Mouse (Mus musculus): Measurements from ENCODE around the gene Snx8. TPM values are rescaled to one million over a fixed set of nuclear protein-coding genes. Genes with fewer than 3 reads are reported as not detected.

Gene Snx8
- 24.4 and 27.2 TPM in 2 replicates for polyA plus RNA-seq (2012; rRNA removed)

GRCm38 (mm10) chr5:140388588-140389576 lies at the start of gene Snx8:
TSS of gene Snx8 (minus strand) at chr5:140389262.

GRCm38 (mm10) chr5:140418489-140419441 lies 29.7 kb upstream of the Snx8 start, which contains the start of gene Eif3b:
TSS of gene Eif3b (plus strand) at chr5:140419328.

GRCm38 (mm10) chr5:140331615-140332512 lies 57.2 kb downstream of the Snx8 start, which contains the start of gene Mrm2:
TSS of gene Mrm2 (minus strand) at chr5:140331898.

GRCm38 (mm10) chr5:140321042-140321755 lies 67.9 kb downstream of the Snx8 start, which contains the start of the genes Mad1l1 and Nudt1:
TSS of gene Mad1l1 (minus strand) at chr5:140321552.
TSS of gene Nudt1 (plus strand) at chr5:140321656.

Other genes with a start within 250 kb of the Snx8 start
- gene Mad1l1, start 67.7 kb downstream of the Snx8 start, polyA plus RNA-seq (2012; rRNA removed), result 43.0 and 58.7 TPM in 2 replicates
- 7.9 and 11.5 TPM in 2 replicates for gene Nudt1, start 67.6 kb downstream of the Snx8 start, polyA plus RNA-seq (2012; rRNA removed)
- gene Mrm2, start 57.4 kb downstream of the Snx8 start, polyA plus RNA-seq (2012; rRNA removed), result 7.7 and 10.6 TPM in 2 replicates
- 125 and 145 TPM in 2 replicates for gene Eif3b, start 30.1 kb upstream of the Snx8 start, polyA plus RNA-seq (2012; rRNA removed)
- gene Gm4869, start 56.4 kb upstream of the Snx8 start, polyA plus RNA-seq (2012; rRNA removed), result 0.03 and 0.11 TPM in 2 replicates
- gene Chst12, start 116.3 kb upstream of the Snx8 start, polyA plus RNA-seq (2012; rRNA removed), result 31.5 and 40.0 TPM in 2 replicates
- gene Grifin, start 175.8 kb upstream of the Snx8 start, polyA plus RNA-seq (2012; rRNA removed), result not detected in 2 replicates
- 55.4 and 66.3 TPM in 2 replicates for gene Lfng, start 218.1 kb upstream of the Snx8 start, polyA plus RNA-seq (2012; rRNA removed)